In genomic region chrX:7753627-7754026, GRCm38 (mm10) we compare ENCODE assay signal across 13 mouse cellular contexts. TPM values are rescaled to one million over a fixed set of nuclear protein-coding genes. Genes with fewer than 3 reads are reported as not detected.
DNase-seq lines count a peak whose midpoint lies in the region; ATAC-seq and TF ChIP-seq lines count a peak whose summit lies in the region.
"Not testable (repeated sequence)": the region's sequence is repeated elsewhere in the genome, so short reads cannot be mapped to it uniquely, and the experiment has no call there.
"Had no signal": no experiment of that assay in that cellular context is flagged by ENCODE, and none has a peak within 500 bp of the region (broad histone marks: within the 10 kb centered on the region; RNA-seq: fewer than 3 reads in every experiment).

No protein-coding gene starts in this region.

- intact Hi-C loops in heart, adult 2 months (cut with DNase I), result loop anchor here (1.0 kb wide), 1 partner anchor 23 kb away; no protein-coding TSS in a partner anchor

- not testable (repeated sequence) for ATAC-seq in kidney, postnatal 0 days (replicated peaks; ENCODE audit: low FRiP score, low read depth); lung, embryonic 14.5 days (ENCODE audit: insufficient read depth); midbrain, postnatal 0 days (ENCODE audit: low FRiP score)

- TF ChIP-seq EP300 in MEL (IDR thresholded peaks at IDR 0.05; ENCODE audit: low read depth in 1 of 2, low read length in 2 of 2); heart, adult 2 months (IDR thresholded peaks at IDR 0.05; ENCODE audit: insufficient read depth, low read depth, low read length): not testable (repeated sequence)

- peak; percentile 49 for TF ChIP-seq RAD21 in MEL (IDR thresholded peaks at IDR 0.05; ENCODE audit: low read depth, low read length)

- peak; percentile 18 to 46 (median 31); a peak in 5 of 6 replicates for TF ChIP-seq CTCF in MEL (IDR thresholded peaks at IDR 0.05 in 2 of 3, conservative IDR thresholded peaks at IDR 0.05 in 1 of 3; ENCODE audit: control insufficient read depth in 1 of 3, insufficient read depth in 1 of 3, low read depth in 2 of 3, low read length in 3 of 3, poor library complexity in 1 of 3, severe bottlenecking in 1 of 3)
- 0 out of 2 replicates have a peak, but pooled peaks have one; percentile 11 for TF ChIP-seq CTCF in cerebellum, adult 2 months (IDR thresholded peaks at IDR 0.05; ENCODE audit: borderline replicate concordance, insufficient read depth, low read depth, low read length)
- TF ChIP-seq CTCF in heart, adult 2 months (IDR thresholded peaks at IDR 0.05), result peak; percentile 49
- peak; percentile 54 for TF ChIP-seq CTCF in kidney, postnatal 0 days (IDR thresholded peaks at IDR 0.05; ENCODE audit: low read depth)
- peak; percentile 37; the same call in 1 of the 2 replicates for TF ChIP-seq CTCF in lung, embryonic 14.5 days (IDR thresholded peaks at IDR 0.05; ENCODE audit: low read depth)
- TF ChIP-seq CTCF in midbrain, postnatal 0 days (IDR thresholded peaks at IDR 0.05), result peak; percentile 42; the same call in 1 of the 2 replicates
- not testable (repeated sequence) for TF ChIP-seq CTCF in thymus, adult 2 months (IDR thresholded peaks at IDR 0.05; ENCODE audit: borderline replicate concordance, control insufficient read depth, extremely low read depth, insufficient read depth, low read length, poor library complexity)

- TF ChIP-seq POLR2A in MEL (IDR thresholded peaks at IDR 0.05; ENCODE audit: control insufficient read depth in 1 of 2, insufficient read depth in 1 of 2, low read depth in 1 of 2, low read length in 2 of 2, poor library complexity in 1 of 2); cerebellum, adult 2 months (IDR thresholded peaks at IDR 0.05; ENCODE audit: borderline replicate concordance, insufficient read depth, low read length); heart, adult 2 months (IDR thresholded peaks at IDR 0.05; ENCODE audit: insufficient read depth, low read depth, low read length); thymus, adult 2 months (IDR thresholded peaks at IDR 0.05; ENCODE audit: control insufficient read depth, extremely low read depth, insufficient read depth, low read length, poor library complexity): not testable (repeated sequence)

- not testable (repeated sequence) for H3K4me2 ChIP-seq in kidney, postnatal 0 days (ENCODE audit: low read length); lung, embryonic 14.5 days; midbrain, postnatal 0 days (ENCODE audit: low read depth, low read length, poor library complexity, severe bottlenecking)

- not testable (repeated sequence) for H3K4me1 ChIP-seq in MEL (ENCODE audit: control insufficient read depth in 1 of 2, insufficient read depth in 2 of 2, low read length in 2 of 2); cerebellum, adult 2 months (ENCODE audit: control insufficient read depth, insufficient read depth, low read length); heart, adult 2 months (ENCODE audit: control insufficient read depth, insufficient read depth, low read length); kidney, postnatal 0 days (replicated peaks; ENCODE audit: insufficient read depth, low read length); lung, embryonic 14.5 days (ENCODE audit: insufficient read depth); midbrain, postnatal 0 days (ENCODE audit: insufficient read depth, low read length); thymus, adult 2 months (replicated peaks; ENCODE audit: control insufficient read depth, insufficient read depth, low read length)

- not testable (repeated sequence) for H3K9ac ChIP-seq in MEL (ENCODE audit: control insufficient read depth, low read depth, low read length, poor library complexity, severe bottlenecking); heart, adult 2 months (ENCODE audit: low read depth, low read length); kidney, postnatal 0 days (ENCODE audit: low read depth, low read length); lung, embryonic 14.5 days; midbrain, postnatal 0 days (replicated peaks; ENCODE audit: low read length, poor library complexity, severe bottlenecking)

- DNase-seq in MEL (ENCODE audit: low read depth, low spot score), result peak; percentile 70
- peak in 1 of 2 experiments; percentile 38 for DNase-seq in cerebellum, adult 2 months
- DNase-seq in heart, adult 2 months, result peak in 1 of 2 experiments; percentile 26
- not testable (repeated sequence) for DNase-seq in kidney, postnatal 0 days (ENCODE audit: low spot score)
- peak; percentile 50 for DNase-seq in lung, embryonic 14.5 days
- peak; percentile 36 for DNase-seq in midbrain, postnatal 0 days (ENCODE audit: low spot score)
- peak; percentile 31 for DNase-seq in thymus, adult 2 months

- H3K79me2 ChIP-seq in MEL (ENCODE audit: control insufficient read depth, insufficient read depth, low read length, poor library complexity); heart, adult 2 months (replicated peaks; ENCODE audit: control insufficient read depth, insufficient read depth, low read length): not testable (repeated sequence)

- H3K9me3 ChIP-seq in MEL (replicated peaks; ENCODE audit: insufficient read depth, low read length); kidney, postnatal 0 days (replicated peaks; ENCODE audit: low read length); lung, embryonic 14.5 days (ENCODE audit: low read depth, low read length); midbrain, postnatal 0 days (ENCODE audit: low read length): not testable (repeated sequence)

- H3K4me3 ChIP-seq in MEL (ENCODE audit: control insufficient read depth in 1 of 2, insufficient read depth in 1 of 2, low read depth in 2 of 2, low read length in 2 of 2); cerebellum, adult 2 months (replicated peaks; ENCODE audit: insufficient read depth, low read depth, low read length); heart, adult 2 months; kidney, postnatal 0 days (replicated peaks; ENCODE audit: low read depth, low read length); lung, embryonic 14.5 days (ENCODE audit: low read depth, low read length); midbrain, postnatal 0 days (ENCODE audit: low read depth, low read length); thymus, adult 2 months (ENCODE audit: control insufficient read depth, insufficient read depth, low read length): not testable (repeated sequence)

- not testable (repeated sequence) for H3K27me3 ChIP-seq in MEL (ENCODE audit: control insufficient read depth in 1 of 2, insufficient read depth in 2 of 2, low read length in 2 of 2); cerebellum, adult 2 months (ENCODE audit: control insufficient read depth, insufficient read depth, low read length); heart, adult 2 months (ENCODE audit: control insufficient read depth, insufficient read depth, low read length); kidney, postnatal 0 days (ENCODE audit: insufficient read depth, low read length); lung, embryonic 14.5 days (ENCODE audit: insufficient read depth, low read length); midbrain, postnatal 0 days (ENCODE audit: insufficient read depth, low read length); thymus, adult 2 months (ENCODE audit: control insufficient read depth, insufficient read depth, low read length)

- not testable (repeated sequence) for H3K27ac ChIP-seq in MEL (ENCODE audit: control insufficient read depth, low read depth, low read length); cerebellum, adult 2 months (ENCODE audit: insufficient read depth, low read length); heart, adult 2 months; kidney, postnatal 0 days; lung, embryonic 14.5 days (ENCODE audit: low read depth); midbrain, postnatal 0 days (ENCODE audit: low read depth, low read length); thymus, adult 2 months (ENCODE audit: control insufficient read depth, insufficient read depth, low read length)

- H3K36me3 ChIP-seq in MEL (ENCODE audit: control insufficient read depth in 1 of 2, insufficient read depth in 2 of 2, low read length in 2 of 2); heart, adult 2 months (ENCODE audit: control insufficient read depth, insufficient read depth, low read length); kidney, postnatal 0 days (ENCODE audit: insufficient read depth, low read length); lung, embryonic 14.5 days (ENCODE audit: insufficient read depth); midbrain, postnatal 0 days (ENCODE audit: insufficient read depth, low read length); thymus, adult 2 months (ENCODE audit: control insufficient read depth, insufficient read depth, low read length): not testable (repeated sequence)

- 12% methylated on average over 3 of the region's 3 CpGs for WGBS in cerebellum, adult 2 months
- WGBS in heart, adult 2 months, result 12% methylated on average over 3 of the region's 3 CpGs
- 25% methylated on average over 3 of the region's 3 CpGs for WGBS in kidney, postnatal 0 days
- 2% methylated on average over 3 of the region's 3 CpGs for WGBS in lung, embryonic 14.5 days
- WGBS in midbrain, postnatal 0 days, result 15% methylated on average over 3 of the region's 3 CpGs
- WGBS in thymus, adult 2 months, result 3% methylated on average over 2 of the region's 3 CpGs

RNA-seq across cellular contexts. Expression of gene Ccdc120, which starts 2.9 kb away (rescaled TPM):
- total RNA-seq in MEL (2012; rRNA removed), result 3.9 and 5.8 TPM in 2 replicates
- 10 to 100 TPM in 1 of 2 experiments, not detected in 1; 12.2 TPM for polyA plus RNA-seq in MEL (2012; ENCODE audit: insufficient read depth in 1 of 2, insufficient read length in 2 of 2, low read depth in 1 of 2, low replicate concordance in 2 of 2, missing spikeins in 1 of 2)
- 68.3 and 82.6 TPM in 2 replicates for polyA plus RNA-seq in cerebellum, adult 2 months (2012; rRNA removed)
- 1 to 10 TPM in 1 of 2 experiments, under 1 TPM in 1; 0.32 to 1.1 TPM for total RNA-seq in heart, adult 2 months (2021)
- polyA plus RNA-seq in heart, adult 2 months (2012; rRNA removed), result 1.1 and 2.8 TPM in 2 replicates
- 16.8 and 17.4 TPM in 2 replicates for polyA plus RNA-seq in kidney, postnatal 0 days (2015; fragmentation: Nextera tagmentation; extraction: Ambion mirVana)
- 22.7 and 25.3 TPM in 2 replicates for polyA plus RNA-seq in lung, embryonic 14.5 days (2014; fragmentation: Nextera tagmentation; extraction: Ambion mirVana)
- total RNA-seq in midbrain, postnatal 0 days (2014; rRNA removed), result 272 and 352 TPM in 2 replicates
- 64.9 and 71.6 TPM in 2 replicates for polyA plus RNA-seq in midbrain, postnatal 0 days (2015; fragmentation: Nextera tagmentation; extraction: Ambion mirVana)
- 6.8 and 9.3 TPM in 2 replicates for polyA plus RNA-seq in thymus, adult 2 months (2012; rRNA removed)

RNA-seq across cellular contexts. Expression of gene Tfe3, which starts 8.7 kb away (rescaled TPM):
- 20.6 and 23.4 TPM in 2 replicates for total RNA-seq in MEL (2012; rRNA removed)
- polyA plus RNA-seq in MEL (2012; ENCODE audit: insufficient read depth in 1 of 2, insufficient read length in 2 of 2, low read depth in 1 of 2, low replicate concordance in 2 of 2, missing spikeins in 1 of 2), result 10 to 100 TPM in 1 of 2 experiments, not detected in 1; 64.7 TPM
- 24.4 and 24.5 TPM in 2 replicates for polyA plus RNA-seq in cerebellum, adult 2 months (2012; rRNA removed)
- total RNA-seq in heart, adult 2 months (2021), result 10 to 100 TPM; 13.0 to 15.4 TPM
- 11.1 and 13.5 TPM in 2 replicates for polyA plus RNA-seq in heart, adult 2 months (2012; rRNA removed)
- polyA plus RNA-seq in kidney, postnatal 0 days (2015; fragmentation: Nextera tagmentation; extraction: Ambion mirVana), result 22.9 and 24.1 TPM in 2 replicates
- 21.7 and 22.5 TPM in 2 replicates for polyA plus RNA-seq in lung, embryonic 14.5 days (2014; fragmentation: Nextera tagmentation; extraction: Ambion mirVana)
- total RNA-seq in midbrain, postnatal 0 days (2014; rRNA removed), result 21.0 and 22.3 TPM in 2 replicates
- 20.0 and 21.0 TPM in 2 replicates for polyA plus RNA-seq in midbrain, postnatal 0 days (2015; fragmentation: Nextera tagmentation; extraction: Ambion mirVana)
- polyA plus RNA-seq in thymus, adult 2 months (2012; rRNA removed), result 26.4 and 29.5 TPM in 2 replicates

RNA-seq across cellular contexts. Expression of gene Praf2, which starts 25.4 kb away (rescaled TPM):
- 19.1 and 23.0 TPM in 2 replicates for total RNA-seq in MEL (2012; rRNA removed)
- polyA plus RNA-seq in MEL (2012; ENCODE audit: insufficient read depth in 1 of 2, insufficient read length in 2 of 2, low read depth in 1 of 2, low replicate concordance in 2 of 2, missing spikeins in 1 of 2), result 10 to 100 TPM in 1 of 2 experiments, not detected in 1; 60.1 TPM
- polyA plus RNA-seq in cerebellum, adult 2 months (2012; rRNA removed), result 166 and 179 TPM in 2 replicates
- total RNA-seq in heart, adult 2 months (2021), result 1 to 10 TPM; 6.1 to 6.7 TPM
- 15.8 and 19.5 TPM in 2 replicates for polyA plus RNA-seq in heart, adult 2 months (2012; rRNA removed)
- polyA plus RNA-seq in kidney, postnatal 0 days (2015; fragmentation: Nextera tagmentation; extraction: Ambion mirVana), result 40.9 and 41.6 TPM in 2 replicates
- 71.2 and 71.8 TPM in 2 replicates for polyA plus RNA-seq in lung, embryonic 14.5 days (2014; fragmentation: Nextera tagmentation; extraction: Ambion mirVana)
- total RNA-seq in midbrain, postnatal 0 days (2014; rRNA removed), result 110 and 134 TPM in 2 replicates
- polyA plus RNA-seq in midbrain, postnatal 0 days (2015; fragmentation: Nextera tagmentation; extraction: Ambion mirVana), result 136 and 146 TPM in 2 replicates
- polyA plus RNA-seq in thymus, adult 2 months (2012; rRNA removed), result 39.9 and 44.4 TPM in 2 replicates

RNA-seq across cellular contexts. Expression of gene Gm45208, which starts 31.6 kb away (rescaled TPM):
- 0.36 TPM in 1 of 2 replicates, not detected in the other for total RNA-seq in MEL (2012; rRNA removed)
- 10 to 100 TPM in 1 of 2 experiments, not detected in 1; 11.0 TPM for polyA plus RNA-seq in MEL (2012; ENCODE audit: insufficient read depth in 1 of 2, insufficient read length in 2 of 2, low read depth in 1 of 2, low replicate concordance in 2 of 2, missing spikeins in 1 of 2)
- polyA plus RNA-seq in cerebellum, adult 2 months (2012; rRNA removed), result 0.54 TPM in 1 of 2 replicates, not detected in the other
- total RNA-seq in heart, adult 2 months (2021), result under 1 TPM in 1 of 2 experiments, not detected in 1; 0.94 TPM
- 0.21 TPM in 1 of 2 replicates, not detected in the other for polyA plus RNA-seq in heart, adult 2 months (2012; rRNA removed)
- 0.30 TPM in 1 of 2 replicates, not detected in the other for polyA plus RNA-seq in kidney, postnatal 0 days (2015; fragmentation: Nextera tagmentation; extraction: Ambion mirVana)
- polyA plus RNA-seq in lung, embryonic 14.5 days (2014; fragmentation: Nextera tagmentation; extraction: Ambion mirVana), result 0.49 and 1.1 TPM in 2 replicates
- total RNA-seq in midbrain, postnatal 0 days (2014; rRNA removed), result 0.71 TPM in 1 of 2 replicates, not detected in the other
- not detected in 2 replicates for polyA plus RNA-seq in midbrain, postnatal 0 days (2015; fragmentation: Nextera tagmentation; extraction: Ambion mirVana)
- polyA plus RNA-seq in thymus, adult 2 months (2012; rRNA removed), result 1.8 and 1.9 TPM in 2 replicates
- total RNA-seq: adrenal gland, adult 2 months; heart, adult 18-20 months had no signal
- polyA plus RNA-seq: heart, embryonic 16.5 days; hindbrain, embryonic 14.5 days; limb, embryonic 10.5 days; neural tube, embryonic 15.5 days had no signal

RNA-seq across cellular contexts. Expression of gene Gripap1, which starts 35.9 kb away (rescaled TPM):
- 36.2 and 40.5 TPM in 2 replicates for total RNA-seq in MEL (2012; rRNA removed)
- polyA plus RNA-seq in MEL (2012; ENCODE audit: insufficient read depth in 1 of 2, insufficient read length in 2 of 2, low read depth in 1 of 2, low replicate concordance in 2 of 2, missing spikeins in 1 of 2), result 100 to 1,000 TPM in 1 of 2 experiments, 10 to 100 TPM in 1; 84.6 to 244 TPM
- polyA plus RNA-seq in cerebellum, adult 2 months (2012; rRNA removed), result 110 TPM in 2 replicates
- total RNA-seq in heart, adult 2 months (2021), result 10 to 100 TPM; 20.8 to 24.6 TPM
- polyA plus RNA-seq in heart, adult 2 months (2012; rRNA removed), result 25.3 and 38.9 TPM in 2 replicates
- polyA plus RNA-seq in kidney, postnatal 0 days (2015; fragmentation: Nextera tagmentation; extraction: Ambion mirVana), result 29.6 and 30.1 TPM in 2 replicates
- polyA plus RNA-seq in lung, embryonic 14.5 days (2014; fragmentation: Nextera tagmentation; extraction: Ambion mirVana), result 30.7 and 34.1 TPM in 2 replicates
- total RNA-seq in midbrain, postnatal 0 days (2014; rRNA removed), result 27.2 and 36.3 TPM in 2 replicates
- 63.9 and 68.4 TPM in 2 replicates for polyA plus RNA-seq in midbrain, postnatal 0 days (2015; fragmentation: Nextera tagmentation; extraction: Ambion mirVana)
- 68.4 and 73.1 TPM in 2 replicates for polyA plus RNA-seq in thymus, adult 2 months (2012; rRNA removed)
